Mouse (Mus musculus): ENCODE measurements around the gene Ciao1.

GRCm38 (mm10) chr2:127254604-127255134 is 7.1 kb upstream of the Ciao1 start:
- no peak for TF ChIP-seq CTCF (IDR thresholded peaks at IDR 0.05; ENCODE audit: borderline replicate concordance, extremely low read depth, insufficient read depth, insufficient read length)
- no peak for TF ChIP-seq POLR2A (IDR thresholded peaks at IDR 0.05; ENCODE audit: borderline replicate concordance, extremely low read depth, insufficient read depth, insufficient read length, poor library complexity, severe bottlenecking)
